Mouse (Mus musculus) sigmoid colon, adult 10 weeks (tissue): ENCODE results near the gene Gm16427. TPM values are rescaled to one million over a fixed set of nuclear protein-coding genes. Genes with fewer than 3 reads are reported as not detected.

Experiments used
- polyA plus RNA-seq: library from polyadenylated mRNA; stranded (reverse); fragments of 350-450 nt; fragmentation: Illumina TruSeq; extraction: RNeasy Lipid Tissue Mini Kit (QIAGEN cat#74804); gene quantifications from one replicate; pipeline ENCODE4 v1.2.3, GENCODE M21; 2014; ENCODE audit warnings: low read depth, low replicate concordance

Gm16427 gene
- not detected for polyA plus RNA-seq

DNA sequence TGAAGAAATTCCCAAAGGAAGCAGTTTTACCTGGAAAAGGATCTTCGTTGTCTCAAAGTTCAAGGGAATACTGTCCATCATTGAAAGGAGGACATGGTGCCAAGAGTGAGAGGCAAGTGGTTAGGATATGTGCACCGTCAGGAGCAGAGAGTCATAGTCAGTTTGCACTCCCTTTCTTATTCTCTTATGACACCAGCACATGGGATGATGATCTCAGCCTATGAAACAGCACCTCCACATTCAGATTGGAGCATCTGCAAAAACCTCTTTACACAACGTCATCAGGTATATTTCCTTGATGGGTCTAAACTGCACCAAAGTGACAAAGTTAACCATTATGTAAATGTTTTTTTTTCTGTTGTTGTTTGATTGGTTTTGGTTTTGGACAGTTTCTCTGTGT, at the start of gene Gm16427:
Gm16427 (minus strand) TSS at position 101 of the 400 bp plus-strand sequence.

Other genes with a start within 250 kb of the Gm16427 start
- gene C87414, start 131.4 kb upstream of the Gm16427 start, polyA plus RNA-seq: not detected